Mouse (Mus musculus): ENCODE results near the gene Abcc4. TPM values are rescaled to one million over a fixed set of nuclear protein-coding genes. Genes with fewer than 3 reads are reported as not detected.

Abcc4 gene
- polyA plus RNA-seq, 1 experiment from 2014 or later: 2.2 TPM

- 37% methylated on average over 13 of the region's 13 CpGs for WGBS
- Histone ChIP-seq H3K4me3 (no peak overlapping the region), H3K27me3 (replicated peaks) (no peaks in the 10 kb centered on the region), H3K9ac (no peak overlapping the region), H3K4me2 (no peak overlapping the region), H3K9me3 (replicated peaks) (no peaks in the 10 kb centered on the region), H3K4me1 (replicated peaks) (no peaks in the 10 kb centered on the region), H3K36me3 (no peaks in the 10 kb centered on the region), H3K27ac (ENCODE audit: poor library complexity, severe bottlenecking) (no peak overlapping the region)
- ATAC-seq (ENCODE audit: insufficient number of reproducible peaks, low FRiP score): no peak
Observed at GRCm38 (mm10) chr14:118491300-118491699, 214.7 kb downstream of the Abcc4 start.

GRCm38 (mm10) chr14:118490525-118490924 is 215.5 kb downstream of the Abcc4 start:
- Histone ChIP-seq H3K4me2 (no peak overlapping the region), H3K4me3 (no peak overlapping the region), H3K4me1 (replicated peaks) (no peaks in the 10 kb centered on the region), H3K9me3 (replicated peaks) (no peaks in the 10 kb centered on the region), H3K27me3 (replicated peaks) (no peaks in the 10 kb centered on the region), H3K27ac (ENCODE audit: poor library complexity, severe bottlenecking) (no peak overlapping the region), H3K9ac (no peak overlapping the region), H3K36me3 (no peaks in the 10 kb centered on the region)
- WGBS: 82% methylated on average over 7 of the region's 7 CpGs
- no peak for ATAC-seq (ENCODE audit: insufficient number of reproducible peaks, low FRiP score)

GRCm38 (mm10) chr14:118486349-118486748 is 219.7 kb downstream of the Abcc4 start:
- WGBS: 51% methylated on average over 11 of the region's 11 CpGs
- H3K27ac ChIP-seq (ENCODE audit: poor library complexity, severe bottlenecking): no peak overlapping the region
- no peaks in the 10 kb centered on the region for H3K9me3 ChIP-seq (replicated peaks)
- no peaks in the 10 kb centered on the region for H3K36me3 ChIP-seq
- no peak overlapping the region for H3K4me2 ChIP-seq
- H3K4me1 ChIP-seq (replicated peaks): no peaks in the 10 kb centered on the region
- H3K27me3 ChIP-seq (replicated peaks): 0 out of 2 replicates have a peak, but pooled peaks cover 4% of the 10 kb centered on the region
- ATAC-seq (ENCODE audit: insufficient number of reproducible peaks, low FRiP score): no peak
- H3K4me3 ChIP-seq: no peak overlapping the region
- H3K9ac ChIP-seq: no peak overlapping the region

DNA sequence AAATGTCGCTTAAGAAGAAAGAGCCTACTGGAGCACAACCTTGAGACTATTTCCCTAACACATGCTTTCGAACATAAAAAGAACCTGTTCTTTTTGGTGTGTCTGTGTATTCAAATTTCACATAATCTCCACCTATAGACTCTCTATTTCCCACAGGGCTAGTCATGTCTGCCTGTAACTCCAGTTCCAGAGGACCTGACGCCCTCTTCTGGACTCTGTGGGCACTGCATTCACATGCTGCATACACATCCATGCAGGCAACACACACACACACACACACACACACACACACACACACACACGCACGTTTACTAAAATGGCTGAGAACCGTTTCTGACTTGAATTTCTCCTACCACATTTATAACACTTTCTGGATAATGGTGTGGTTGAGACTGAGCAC is 220.4 kb downstream of the Abcc4 start:
- Histone ChIP-seq H3K27ac (ENCODE audit: poor library complexity, severe bottlenecking) (no peak overlapping the region), H3K9ac (no peak overlapping the region), H3K4me2 (no peak overlapping the region), H3K4me1 (replicated peaks) (no peaks in the 10 kb centered on the region), H3K36me3 (no peaks in the 10 kb centered on the region), H3K4me3 (no peak overlapping the region), H3K9me3 (replicated peaks) (no peaks in the 10 kb centered on the region), H3K27me3 (replicated peaks) (0 out of 2 replicates have a peak, but pooled peaks cover 4% of the 10 kb centered on the region)
- 88% methylated on average over 6 of the region's 6 CpGs for WGBS
- ATAC-seq (ENCODE audit: insufficient number of reproducible peaks, low FRiP score): no peak

GRCm38 (mm10) chr14:118482320-118482719 is 223.7 kb downstream of the Abcc4 start:
- Histone ChIP-seq H3K9me3 (replicated peaks) (no peaks in the 10 kb centered on the region), H3K4me2 (no peak overlapping the region), H3K9ac (no peak overlapping the region), H3K4me1 (replicated peaks) (no peaks in the 10 kb centered on the region), H3K36me3 (no peaks in the 10 kb centered on the region), H3K4me3 (no peak overlapping the region), H3K27ac (ENCODE audit: poor library complexity, severe bottlenecking) (no peak overlapping the region), H3K27me3 (replicated peaks) (0 out of 2 replicates have a peak, but pooled peaks cover 4% of the 10 kb centered on the region)
- 85% methylated on average over 5 of the region's 5 CpGs for WGBS
- no peak for ATAC-seq (ENCODE audit: insufficient number of reproducible peaks, low FRiP score)

DNA sequence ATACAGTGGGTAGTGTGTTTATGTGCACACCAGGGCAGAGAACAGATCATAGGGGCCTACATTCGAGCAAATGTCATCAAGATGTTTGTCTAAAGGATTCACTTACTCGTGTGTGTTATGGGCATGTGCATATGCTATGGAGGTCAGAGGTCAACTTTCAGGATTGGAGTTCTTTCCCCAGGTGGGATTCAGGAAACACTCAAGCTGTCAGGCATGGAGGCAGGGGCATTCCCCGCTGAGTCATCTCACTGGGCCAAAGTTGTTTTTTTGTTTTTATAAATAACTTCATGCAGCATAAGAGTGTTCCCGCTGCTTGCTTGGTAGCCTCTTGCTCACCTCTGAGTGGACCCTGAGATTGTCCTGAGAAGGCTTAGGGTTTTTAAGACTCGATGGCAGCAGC is 224.2 kb downstream of the Abcc4 start:
- 66% methylated on average over 5 of the region's 5 CpGs for WGBS
- Histone ChIP-seq H3K36me3 (no peaks in the 10 kb centered on the region), H3K4me3 (no peak overlapping the region), H3K4me1 (replicated peaks) (no peaks in the 10 kb centered on the region), H3K9me3 (replicated peaks) (no peaks in the 10 kb centered on the region), H3K4me2 (no peak overlapping the region), H3K27me3 (replicated peaks) (0 out of 2 replicates have a peak, but pooled peaks cover 4% of the 10 kb centered on the region), H3K27ac (ENCODE audit: poor library complexity, severe bottlenecking) (no peak overlapping the region), H3K9ac (no peak overlapping the region)
- no peak for ATAC-seq (ENCODE audit: insufficient number of reproducible peaks, low FRiP score)

GRCm38 (mm10) chr14:118476329-118476728 is 229.7 kb downstream of the Abcc4 start:
- no peak overlapping the region for H3K9ac ChIP-seq
- no peak overlapping the region for H3K4me2 ChIP-seq
- no peaks in the 10 kb centered on the region for H3K36me3 ChIP-seq
- no peak overlapping the region for H3K4me3 ChIP-seq
- no peak overlapping the region for H3K27ac ChIP-seq (ENCODE audit: poor library complexity, severe bottlenecking)
- H3K27me3 ChIP-seq (replicated peaks): peaks cover 33% of the 10 kb centered on the region
- no peak for ATAC-seq (ENCODE audit: insufficient number of reproducible peaks, low FRiP score)
- peaks cover 6% of the 10 kb centered on the region for H3K4me1 ChIP-seq (replicated peaks)
- H3K9me3 ChIP-seq (replicated peaks): peaks cover 3% of the 10 kb centered on the region
- 69% methylated on average over 3 of the region's 3 CpGs for whole genome bisulfite sequencing

GRCm38 (mm10) chr14:118475100-118475454 is 230.9 kb downstream of the Abcc4 start:
- H3K27ac ChIP-seq (ENCODE audit: poor library complexity, severe bottlenecking): no peak overlapping the region
- no peak overlapping the region for H3K4me2 ChIP-seq
- H3K4me1 ChIP-seq (replicated peaks): peaks cover 6% of the 10 kb centered on the region
- no peak overlapping the region for H3K4me3 ChIP-seq
- H3K36me3 ChIP-seq: no peaks in the 10 kb centered on the region
- peaks cover 4% of the 10 kb centered on the region for H3K9me3 ChIP-seq (replicated peaks)
- H3K9ac ChIP-seq: no peak overlapping the region
- WGBS: 50% methylated on average over 7 of the region's 7 CpGs
- no peak for ATAC-seq (ENCODE audit: insufficient number of reproducible peaks, low FRiP score)
- H3K27me3 ChIP-seq (replicated peaks): peaks cover 40% of the 10 kb centered on the region

DNA sequence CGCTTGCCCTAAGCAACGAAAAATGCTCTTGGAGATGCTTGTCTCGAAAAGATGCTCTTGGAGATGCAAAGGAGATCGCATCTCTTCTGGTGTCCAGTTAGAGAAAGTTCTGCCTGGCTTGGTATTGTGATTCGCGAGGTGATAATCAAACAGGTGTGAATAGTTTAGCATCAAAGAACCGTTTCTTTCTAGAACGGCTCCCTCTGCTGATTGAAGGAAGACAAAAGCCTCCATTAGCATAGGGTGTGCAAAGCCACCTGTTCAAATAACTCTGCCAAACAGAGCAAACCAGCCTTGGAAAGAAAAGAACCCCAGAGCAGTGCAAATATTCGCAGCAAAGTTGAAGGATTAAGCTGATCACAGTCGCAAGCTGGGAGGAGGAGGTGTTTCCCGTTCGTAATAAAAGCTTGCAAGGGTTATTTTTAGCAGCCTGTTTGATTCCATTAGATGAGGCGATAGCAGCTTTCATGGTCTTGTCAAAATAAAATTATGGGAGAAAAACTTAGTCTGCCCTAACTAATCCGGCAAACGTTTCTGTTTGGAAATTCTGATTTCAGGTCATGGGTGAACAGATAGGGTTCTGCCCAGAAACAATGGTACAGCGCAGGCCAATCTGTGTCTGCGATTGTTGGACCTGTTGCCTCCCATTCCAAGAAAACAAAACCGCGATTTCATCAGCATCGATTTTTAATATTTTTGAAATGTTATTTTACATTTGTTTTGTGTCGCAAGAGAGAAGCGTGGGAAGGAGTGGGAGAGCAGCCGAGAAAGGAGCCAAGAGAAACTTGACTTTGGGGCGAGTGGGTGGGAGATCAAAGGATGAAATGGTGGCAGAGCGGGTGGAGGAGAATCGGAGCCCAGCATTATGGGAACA is 231.6 kb downstream of the Abcc4 start:
- peaks cover 41% of the 10 kb centered on the region for H3K27me3 ChIP-seq (replicated peaks)
- peak overlapping the region; percentile 56 for H3K9ac ChIP-seq
- no peaks in the 10 kb centered on the region for H3K36me3 ChIP-seq
- H3K4me2 ChIP-seq: peak overlapping the region; percentile 95
- WGBS: 18% methylated on average over 26 of the region's 26 CpGs
- no peak for ATAC-seq (ENCODE audit: insufficient number of reproducible peaks, low FRiP score)
- peak overlapping the region; percentile 60 for H3K4me3 ChIP-seq
- H3K27ac ChIP-seq (ENCODE audit: poor library complexity, severe bottlenecking): no peak overlapping the region
- H3K9me3 ChIP-seq (replicated peaks): peaks cover 4% of the 10 kb centered on the region
- H3K4me1 ChIP-seq (replicated peaks): peaks cover 6% of the 10 kb centered on the region

DNA sequence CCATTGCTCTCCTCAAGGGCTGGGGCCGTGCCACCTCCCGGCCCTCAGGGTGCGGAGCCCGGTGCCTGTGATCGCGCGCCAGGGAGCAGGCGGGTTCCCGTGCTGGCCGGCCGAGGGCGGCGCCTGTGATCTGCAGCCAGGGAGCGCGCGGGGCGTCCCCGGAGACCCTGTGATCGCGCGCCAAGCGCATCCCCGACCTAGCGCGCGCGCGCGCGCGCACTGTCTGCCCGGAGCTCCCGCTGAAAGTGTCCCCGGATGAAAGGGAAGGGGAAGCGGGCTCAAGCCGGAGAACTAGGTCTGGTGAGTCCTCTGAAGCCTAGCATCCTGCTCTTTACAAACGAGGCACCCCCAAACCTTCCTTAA is 232.2 kb downstream of the Abcc4 start:
- peak overlapping the region; percentile 95 for H3K4me2 ChIP-seq
- no peak overlapping the region for H3K27ac ChIP-seq (ENCODE audit: poor library complexity, severe bottlenecking)
- H3K27me3 ChIP-seq (replicated peaks): peaks cover 41% of the 10 kb centered on the region
- peaks cover 6% of the 10 kb centered on the region for H3K4me1 ChIP-seq (replicated peaks)
- H3K9me3 ChIP-seq (replicated peaks): peaks cover 4% of the 10 kb centered on the region
- 0% methylated on average over 37 of the region's 37 CpGs for WGBS
- peak overlapping the region; percentile 56 for H3K9ac ChIP-seq
- no peaks in the 10 kb centered on the region for H3K36me3 ChIP-seq
- H3K4me3 ChIP-seq: peak overlapping the region; percentile 60
- no peak for ATAC-seq (ENCODE audit: insufficient number of reproducible peaks, low FRiP score)

- H3K36me3 ChIP-seq: no peaks in the 10 kb centered on the region
- ATAC-seq (ENCODE audit: insufficient number of reproducible peaks, low FRiP score): no peak
- H3K4me3 ChIP-seq: peak overlapping the region; percentile 60
- H3K9ac ChIP-seq: peak overlapping the region; percentile 56
- WGBS: 16% methylated on average over 20 of the region's 20 CpGs
- H3K27ac ChIP-seq (ENCODE audit: poor library complexity, severe bottlenecking): no peak overlapping the region
- peaks cover 4% of the 10 kb centered on the region for H3K9me3 ChIP-seq (replicated peaks)
- peaks cover 41% of the 10 kb centered on the region for H3K27me3 ChIP-seq (replicated peaks)
- peaks cover 6% of the 10 kb centered on the region for H3K4me1 ChIP-seq (replicated peaks)
- H3K4me2 ChIP-seq: peak overlapping the region; percentile 95
Observed at GRCm38 (mm10) chr14:118473188-118473830, 232.7 kb downstream of the Abcc4 start.
